Mouse (Mus musculus) adrenal gland (tissue): ENCODE data around the gene Itsn1.

Experiments
- intact Hi-C: fragments of 180-260 bp; cut with DNase I; formaldehyde crosslinking; loops from one replicate; pipeline ENCODE4 v1.15.1; 2025

Itsn1 gene

GRCm38 (mm10) chr16:91837558-91838041 lies 108.5 kb downstream of the Itsn1 start:
- intact Hi-C loops, result no loop called here

- intact Hi-C loops, result no loop called here
These were observed 109.7 kb downstream of the Itsn1 start for GRCm38 (mm10) chr16:91838771-91839170.

- intact Hi-C loops, result no loop called here
These were observed 110.4 kb downstream of the Itsn1 start for GRCm38 (mm10) chr16:91839462-91839861.

GRCm38 (mm10) chr16:91841026-91841630 lies 112.0 kb downstream of the Itsn1 start:
- intact Hi-C loops, result no loop called here

GRCm38 (mm10) chr16:91846089-91846741 lies 117.1 kb downstream of the Itsn1 start:
- intact Hi-C loops, result no loop called here

GRCm38 (mm10) chr16:91847525-91848225 lies 118.6 kb downstream of the Itsn1 start:
- intact Hi-C loops, result no loop called here

GRCm38 (mm10) chr16:91848505-91848904 lies 119.4 kb downstream of the Itsn1 start:
- intact Hi-C loops, result no loop called here

- intact Hi-C loops, result no loop called here
These were observed 120.0 kb downstream of the Itsn1 start for GRCm38 (mm10) chr16:91848906-91849603.

GRCm38 (mm10) chr16:91850175-91850574 lies 121.1 kb downstream of the Itsn1 start:
- intact Hi-C loops, result no loop called here

GRCm38 (mm10) chr16:91851456-91852231 lies 122.6 kb downstream of the Itsn1 start:
- intact Hi-C loops, result no loop called here

- intact Hi-C loops, result no loop called here
These were observed 123.7 kb downstream of the Itsn1 start for GRCm38 (mm10) chr16:91852753-91853152.

GRCm38 (mm10) chr16:91853223-91853622 lies 124.1 kb downstream of the Itsn1 start:
- intact Hi-C loops, result no loop called here

GRCm38 (mm10) chr16:91858695-91859094 lies 129.6 kb downstream of the Itsn1 start:
- intact Hi-C loops, result no loop called here

- intact Hi-C loops, result no loop called here
These were observed 130.1 kb downstream of the Itsn1 start for GRCm38 (mm10) chr16:91859203-91859602.

GRCm38 (mm10) chr16:91859958-91860357 lies 130.9 kb downstream of the Itsn1 start:
- intact Hi-C loops, result no loop called here

- intact Hi-C loops, result no loop called here
These were observed 131.5 kb downstream of the Itsn1 start for GRCm38 (mm10) chr16:91860471-91861125.

- intact Hi-C loops, result no loop called here
These were observed 132.8 kb downstream of the Itsn1 start for GRCm38 (mm10) chr16:91861784-91862371.

- intact Hi-C loops, result no loop called here
These were observed 133.8 kb downstream of the Itsn1 start for GRCm38 (mm10) chr16:91862836-91863235.

GRCm38 (mm10) chr16:91864646-91865332 lies 135.7 kb downstream of the Itsn1 start:
- intact Hi-C loops, result no loop called here
